Mouse (Mus musculus) liver, adult 2 months (tissue): ENCODE results near the gene Skint8.

ENCODE experiments used
- CTCF ChIP-seq: fragments of 200-500 bp; IDR thresholded peaks from 2 replicates; pipeline ENCODE4 v1.5.1; 2011; ENCODE audit warnings: low read depth, low read length, control low read depth
- POLR2A ChIP-seq: fragments of 200-500 bp; IDR thresholded peaks from 2 replicates; pipeline ENCODE4 v1.6.1; 2011; ENCODE audit warnings: low read length, control low read depth; ENCODE audit not compliant: insufficient read depth; ENCODE audit errors: extremely low read depth

DNA sequence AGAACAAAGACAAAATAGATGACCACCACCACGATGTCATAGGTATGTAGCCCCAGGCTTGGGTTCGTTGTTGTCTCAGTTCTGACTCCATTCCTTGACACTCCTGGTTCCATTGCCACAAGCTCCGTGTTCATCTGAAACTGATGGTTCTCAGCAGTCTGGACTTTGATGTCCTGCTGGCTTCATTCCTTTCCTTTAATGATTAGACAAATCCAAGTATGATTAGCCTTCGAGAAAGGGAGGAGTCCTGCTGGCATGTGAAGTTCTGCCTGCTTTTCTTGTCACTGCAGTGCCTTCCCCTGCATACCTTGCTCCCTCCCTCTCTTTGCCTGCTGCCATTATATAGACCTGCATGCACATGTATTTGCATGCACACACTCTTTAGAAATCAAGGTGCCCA, 20.6 kb upstream of the Skint8 start:
- TF ChIP-seq CTCF = no peak
- TF ChIP-seq POLR2A = no peak
